Mouse (Mus musculus) kidney, adult 2 months (tissue): ENCODE measurements around the gene Spx.

ENCODE experiments used
- CTCF ChIP-seq: fragments of 200-500 bp; conservative IDR thresholded peaks from 2 replicates; pipeline ENCODE4 v1.5.1; 2011; ENCODE audit warnings: low read depth, mild to moderate bottlenecking, control low read depth, low read length, moderate library complexity, mixed read lengths; ENCODE audit not compliant: insufficient read depth, insufficient read length
- POLR2A ChIP-seq: fragments of 200-500 bp; IDR thresholded peaks from one replicate; pipeline ENCODE4 v1.6.1; 2011; ENCODE audit warnings: low read depth, low read length, control low read depth

GRCm38 (mm10) chr6:142384521-142384920 is 28.7 kb upstream of the Spx start:
- TF ChIP-seq POLR2A (no peak), CTCF (no peak)
